Mouse (Mus musculus) left cerebral cortex, adult 11 months (tissue): ENCODE measurements around the gene RPS10-NUDT3.
A peak's percentile ranks its signal among the peaks of the same experiment; 100 is the strongest.
"Not testable (repeated sequence)": the region's sequence is repeated elsewhere in the genome, so short reads cannot be mapped to it uniquely, and the experiment has no call there.

Source experiments
- DNase-seq: peaks from one replicate; pipeline ENCODE4 v3.0.0; 2022; ENCODE audit warnings: low spot score

The RPS10-NUDT3 gene

GRCm38 (mm10) chr17:27639851-27640250, 4.8 kb upstream of the RPS10-NUDT3 start:
- not testable (repeated sequence) for DNase-seq

GRCm38 (mm10) chr17:27638921-27639332, 3.9 kb upstream of the RPS10-NUDT3 start:
- DNase-seq = peak; percentile 78

DNA sequence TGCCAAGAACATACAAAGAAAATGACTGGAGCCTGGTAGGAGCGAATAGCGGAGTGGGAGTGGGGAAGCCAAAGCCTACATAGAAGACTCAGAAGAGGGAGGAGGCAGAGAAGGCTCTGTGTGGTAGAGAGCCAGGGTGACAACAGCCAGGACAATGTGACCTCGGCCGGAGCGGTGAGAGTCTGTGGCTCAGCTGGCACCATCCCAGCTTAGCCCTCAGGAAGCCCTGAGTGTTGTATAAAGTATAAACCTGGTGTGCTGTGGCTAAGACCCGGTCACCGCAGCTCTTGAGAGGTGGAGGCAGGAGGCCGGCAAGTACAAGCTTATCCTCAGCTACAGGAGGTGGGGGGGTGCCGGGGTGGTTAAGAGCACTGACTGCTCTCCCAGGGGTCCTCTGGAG, 2.3 kb upstream of the RPS10-NUDT3 start:
- DNase-seq = no peak

DNA sequence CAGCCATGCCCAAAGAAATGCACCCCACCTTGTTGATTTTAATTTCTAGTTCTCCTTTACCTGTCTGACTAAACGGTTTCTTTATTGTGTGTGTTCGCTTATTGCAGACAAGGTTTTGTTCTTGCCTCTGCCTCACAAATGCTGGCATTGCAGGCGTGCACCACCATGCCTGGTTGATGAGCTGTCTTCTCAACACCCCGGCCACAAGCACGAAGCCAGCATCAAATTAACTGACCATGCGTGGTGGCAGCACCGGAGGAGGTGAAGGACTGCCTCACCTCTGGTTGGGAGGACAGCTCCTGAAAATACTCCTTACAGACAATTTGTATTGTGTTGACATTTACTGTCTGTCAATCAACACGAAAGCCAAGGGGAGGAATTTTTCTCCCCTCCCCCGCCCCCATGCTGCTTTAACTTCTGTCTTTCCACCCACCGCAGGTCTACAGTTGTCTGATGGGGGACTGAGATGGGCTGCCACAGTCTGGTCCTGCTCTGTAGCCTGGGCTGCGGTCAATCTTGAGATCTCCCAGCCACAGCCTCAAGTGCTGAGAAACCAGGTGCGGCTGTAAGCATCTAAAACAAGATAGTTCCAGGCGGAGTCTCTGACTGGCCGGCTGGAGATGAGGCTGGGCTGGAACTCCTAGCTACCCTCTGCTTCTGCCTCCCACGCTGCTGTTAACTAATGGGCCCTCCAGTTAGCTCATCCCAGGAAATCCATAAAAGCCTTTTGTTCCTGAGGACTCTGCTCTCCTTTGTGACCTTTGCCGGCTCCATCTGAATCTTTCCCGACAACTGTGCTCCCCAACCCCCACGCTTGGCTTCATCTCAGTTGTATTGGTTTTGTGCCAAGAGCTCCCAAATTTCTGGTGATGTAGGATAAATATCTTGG, 1.4 kb upstream of the RPS10-NUDT3 start, which contains the start of gene Rps10:
Rps10 (minus strand) TSS at position 538 of the 889 bp plus-strand sequence.
- DNase-seq = no peak

GRCm38 (mm10) chr17:27635575-27635903, 517 bp upstream of the RPS10-NUDT3 start:
- not testable (repeated sequence) for DNase-seq

- peak; percentile 70 for DNase-seq
Measured at GRCm38 (mm10) chr17:27629249-27630020, 5.6 kb downstream of the RPS10-NUDT3 start.

- no peak for DNase-seq
Measured at GRCm38 (mm10) chr17:27628376-27628775, 6.6 kb downstream of the RPS10-NUDT3 start.

DNA sequence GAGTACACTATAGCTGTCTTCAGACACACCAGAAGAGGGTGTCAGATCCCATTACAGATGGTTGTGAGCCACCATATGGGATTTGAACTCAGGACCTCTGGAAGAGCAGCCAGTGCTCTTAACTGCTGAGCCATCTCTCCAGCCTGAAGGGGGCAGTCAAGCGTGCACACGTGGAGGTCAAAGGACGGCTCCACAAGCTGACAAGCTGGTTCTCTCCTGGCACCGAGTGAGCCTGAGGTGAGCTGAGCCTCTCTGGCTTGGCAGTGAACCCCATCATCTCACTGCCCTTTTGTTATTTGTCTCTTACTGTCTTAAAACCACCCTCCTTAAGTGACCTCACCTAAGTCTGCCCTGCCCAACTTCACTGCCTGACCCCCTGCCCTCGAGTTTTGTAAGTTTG, 7.6 kb downstream of the RPS10-NUDT3 start:
- no peak for DNase-seq

GRCm38 (mm10) chr17:27626681-27627080, 8.3 kb downstream of the RPS10-NUDT3 start:
- DNase-seq = no peak

DNA sequence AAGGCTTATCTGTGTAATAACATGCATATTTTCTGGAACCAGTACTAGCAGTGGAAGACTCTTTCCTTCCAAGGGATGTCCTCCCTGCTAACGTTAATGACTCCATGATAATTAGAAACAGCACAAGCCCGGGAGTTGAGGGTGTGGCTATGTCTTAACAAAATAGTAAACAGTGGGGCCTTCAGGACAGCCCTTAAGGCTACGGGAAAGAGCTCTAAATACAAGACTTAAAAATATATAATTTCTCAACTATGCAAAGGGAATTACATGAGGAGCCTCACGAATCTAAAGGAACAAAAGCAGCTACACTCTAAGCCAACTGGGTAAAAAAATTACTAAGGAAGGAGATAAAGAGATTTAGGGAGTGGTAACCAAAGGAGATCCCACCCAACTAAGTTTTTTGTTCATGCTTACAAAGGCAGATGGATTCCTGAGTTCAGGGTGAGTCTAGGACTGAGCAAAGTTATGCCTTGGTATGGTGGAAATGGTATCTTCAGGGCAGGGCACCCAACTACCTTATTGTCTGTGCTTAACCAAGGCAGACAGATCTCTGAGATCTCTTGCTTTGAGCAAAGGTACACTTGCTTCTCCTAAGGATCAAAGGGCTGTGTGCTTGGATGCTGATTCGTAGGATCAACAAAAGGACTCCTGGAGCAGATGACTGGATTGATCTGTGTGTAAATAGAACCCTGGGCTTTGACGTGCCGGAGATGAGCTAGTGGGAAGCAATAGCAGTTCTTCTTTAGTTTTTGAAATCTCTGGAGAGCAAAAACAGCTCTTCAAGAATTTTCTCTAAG, 9.4 kb downstream of the RPS10-NUDT3 start:
- DNase-seq = no peak

- DNase-seq = peak; percentile 75
Measured at GRCm38 (mm10) chr17:27623360-27624326, 11.4 kb downstream of the RPS10-NUDT3 start, which contains the start of gene Nudt3. Gene Nudt3 (minus strand): TSS chr17:27623495.

GRCm38 (mm10) chr17:27622611-27623359, 12.2 kb downstream of the RPS10-NUDT3 start:
- no peak for DNase-seq

GRCm38 (mm10) chr17:27621705-27622531, 13.1 kb downstream of the RPS10-NUDT3 start:
- DNase-seq = no peak

DNA sequence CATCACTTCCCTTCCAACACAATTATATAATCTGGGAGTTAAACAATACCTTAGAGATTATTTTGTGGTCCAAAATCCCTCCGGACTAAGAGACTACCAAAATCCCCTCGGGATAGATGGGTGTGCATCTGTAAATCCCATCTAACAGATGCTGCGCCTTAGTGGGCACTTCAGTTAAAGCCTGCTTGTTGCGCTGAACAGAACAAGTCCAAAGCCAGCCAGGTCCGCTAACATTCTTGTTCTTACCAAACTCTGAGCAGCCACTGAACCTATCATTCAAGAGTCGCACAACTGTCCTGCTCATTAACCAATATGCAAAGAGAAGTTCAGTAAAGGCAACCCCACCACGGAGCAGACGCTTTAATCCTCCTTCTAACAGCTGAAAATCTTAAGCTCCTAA, 13.9 kb downstream of the RPS10-NUDT3 start:
- DNase-seq = no peak

DNA sequence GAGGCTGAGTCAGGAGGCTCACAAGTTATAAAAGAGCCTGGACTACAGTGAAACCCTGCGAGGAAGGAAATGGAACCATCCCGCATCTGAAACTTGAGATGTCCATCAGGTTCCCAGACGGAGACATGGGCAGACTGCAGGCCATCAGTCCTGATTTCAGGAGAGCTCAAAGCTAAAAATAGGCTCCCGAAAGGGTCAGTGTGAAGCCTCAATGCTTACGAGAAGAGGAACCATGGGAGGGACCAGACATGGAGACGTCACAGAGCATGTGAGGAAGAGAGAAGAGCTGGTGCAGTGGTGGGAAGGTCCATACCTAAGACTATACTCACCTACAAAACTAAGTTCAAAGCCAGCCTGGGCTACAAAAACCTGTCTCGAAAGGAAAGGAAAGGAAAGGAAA, 19.6 kb downstream of the RPS10-NUDT3 start:
- DNase-seq = no peak

GRCm38 (mm10) chr17:27613016-27613415, 22.0 kb downstream of the RPS10-NUDT3 start:
- DNase-seq = no peak

- no peak for DNase-seq
Measured at GRCm38 (mm10) chr17:27611994-27612393, 23.0 kb downstream of the RPS10-NUDT3 start.

- DNase-seq = no peak
Measured at GRCm38 (mm10) chr17:27611519-27611884, 23.5 kb downstream of the RPS10-NUDT3 start.
